ENCODE assay signal across 8 mouse cellular contexts in the genomic region with DNA sequence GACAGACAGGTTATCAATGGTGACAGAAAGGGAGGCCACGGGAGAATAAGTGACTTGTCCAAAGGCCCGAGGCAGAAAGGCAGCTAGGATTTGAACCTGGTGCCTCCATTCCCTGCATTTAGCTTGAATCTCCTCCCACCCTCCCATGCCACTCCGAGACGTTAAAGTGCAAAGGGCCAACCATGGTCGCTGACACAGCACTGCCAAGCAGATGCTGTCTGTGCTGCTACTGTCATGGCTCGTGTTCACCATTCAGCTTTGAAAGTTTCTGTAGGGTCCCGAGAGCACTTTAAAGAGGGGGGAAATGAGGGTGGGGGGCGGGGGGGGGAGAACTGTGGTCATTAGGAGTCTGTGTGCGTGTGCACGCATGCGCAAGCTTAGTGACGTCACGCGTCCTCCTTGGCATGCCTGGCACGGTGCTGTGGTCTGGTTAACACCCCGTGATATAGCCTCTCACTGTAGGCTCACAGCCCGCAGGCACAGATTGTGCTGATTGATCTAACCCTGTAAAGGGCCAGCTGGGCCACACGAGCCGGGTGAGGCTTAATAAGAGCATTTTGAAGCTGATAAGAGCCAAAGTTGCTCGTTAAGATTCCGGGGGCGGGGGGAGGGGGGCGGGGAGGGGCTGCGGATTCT.
DNase-seq lines count a peak whose midpoint lies in the region; ATAC-seq and TF ChIP-seq lines count a peak whose summit lies in the region.

No protein-coding gene starts in this region.

- H3K9me3 ChIP-seq in neural tube, embryonic 11.5 days (ENCODE audit: control insufficient read depth, low read length): no peaks in the 10 kb centered on the region
- H3K9me3 ChIP-seq in heart, embryonic 11.5 days (replicated peaks; ENCODE audit: control insufficient read depth, low read length): no peaks in the 10 kb centered on the region

- intact Hi-C loops in gastrocnemius, postnatal 36 days (cut with DNase I): no loop called here

- ATAC-seq in neural tube, embryonic 11.5 days (ENCODE audit: insufficient read depth, low FRiP score, low TSS enrichment): no peak
- ATAC-seq in heart, embryonic 11.5 days (replicated peaks; ENCODE audit: insufficient number of reproducible peaks, low FRiP score, low TSS enrichment): peak; percentile 57; the same call in 1 of the 2 replicates
- no peak for ATAC-seq in erythroid progenitor cell, adult 5-6 weeks (replicated peaks; ENCODE audit: low FRiP score, poor library complexity, severe bottlenecking)

- H3K4me1 ChIP-seq in neural tube, embryonic 11.5 days (ENCODE audit: control insufficient read depth, insufficient read depth, low read length): no peaks in the 10 kb centered on the region
- H3K4me1 ChIP-seq in heart, embryonic 11.5 days (ENCODE audit: control insufficient read depth, insufficient read depth, low read length): peaks cover 5% of the 10 kb centered on the region; the same call in 1 of the 2 replicates

- 61% methylated on average over 24 of the region's 24 CpGs for WGBS in neural tube, embryonic 11.5 days
- 23% methylated on average over 24 of the region's 24 CpGs for WGBS in heart, embryonic 11.5 days (ENCODE audit: insufficient replicate concordance)

- no peak overlapping the region for H3K4me3 ChIP-seq in neural tube, embryonic 11.5 days (ENCODE audit: low read depth, low read length)
- peak overlapping the region; percentile 23; the same call in 1 of the 2 replicates for H3K4me3 ChIP-seq in heart, embryonic 11.5 days (ENCODE audit: low read depth, low read length)
- peak overlapping the region; percentile 36; the same call in 1 of the 2 replicates for H3K4me3 ChIP-seq in layer of hippocampus, adult 2 months

- DNase-seq in neural tube, embryonic 11.5 days (ENCODE audit: low spot score): peak; percentile 20
- no peak for DNase-seq in neural tube, embryonic 10.5 days (ENCODE audit: extremely low spot score, low spot score)
- peak; percentile 49 to 57 for DNase-seq in layer of hippocampus, adult 2 months (ENCODE audit: low spot score in 2 of 2)
- peak; percentile 42 for DNase-seq in lung, postnatal 36 days
- no peak for DNase-seq in gastrocnemius, postnatal 36 days
- no peak for DNase-seq in cerebellum, adult 9-10 months

- H3K9ac ChIP-seq in neural tube, embryonic 11.5 days (ENCODE audit: low read length): no peak overlapping the region
- H3K9ac ChIP-seq in heart, embryonic 11.5 days (ENCODE audit: low read depth, low read length): 0 out of 2 replicates have a peak overlapping the region, but pooled peaks have one; percentile 16

- H3K36me3 ChIP-seq in neural tube, embryonic 11.5 days (ENCODE audit: control insufficient read depth, insufficient read depth, low read length): no peaks in the 10 kb centered on the region
- H3K36me3 ChIP-seq in heart, embryonic 11.5 days (ENCODE audit: control insufficient read depth, insufficient read depth, low read length): no peaks in the 10 kb centered on the region

- no peaks in the 10 kb centered on the region for H3K27me3 ChIP-seq in neural tube, embryonic 11.5 days (ENCODE audit: control insufficient read depth, insufficient read depth, low read length)
- no peaks in the 10 kb centered on the region for H3K27me3 ChIP-seq in heart, embryonic 11.5 days (ENCODE audit: control insufficient read depth, insufficient read depth, low read length)

- no peak overlapping the region for H3K4me2 ChIP-seq in neural tube, embryonic 11.5 days (ENCODE audit: low read depth)
- peak overlapping the region; percentile 57 for H3K4me2 ChIP-seq in heart, embryonic 11.5 days

- no peak overlapping the region for H3K27ac ChIP-seq in neural tube, embryonic 11.5 days (ENCODE audit: low read depth, low read length)
- no peak overlapping the region for H3K27ac ChIP-seq in heart, embryonic 11.5 days (ENCODE audit: low read depth, low read length)
- no peak overlapping the region for H3K27ac ChIP-seq in layer of hippocampus, adult 2 months

- TF ChIP-seq CTCF in layer of hippocampus, adult 2 months (conservative IDR thresholded peaks at IDR 0.05): no peak

Comparison
In these comparisons a context has a peak if more than half of its experiments do, and no peak if none do; other contexts are left out.
1. DNase-seq: peak in neural tube, embryonic 11.5 days (single experiment), layer of hippocampus, adult 2 months (2 of 2) and lung, postnatal 36 days (single experiment); none in neural tube, embryonic 10.5 days (single experiment), gastrocnemius, postnatal 36 days (0 of 2) and cerebellum, adult 9-10 months (single experiment).